Mouse (Mus musculus): ENCODE data around the gene Slit3.

Slit3 gene

GRCm38 (mm10) chr11:35660967-35661366 lies 539.9 kb downstream of the Slit3 start:
- DNase-seq: no peak

GRCm38 (mm10) chr11:35662945-35663344 lies 541.9 kb downstream of the Slit3 start:
- DNase-seq: no peak

- DNase-seq: no peak
Measured at GRCm38 (mm10) chr11:35663661-35664060, 542.6 kb downstream of the Slit3 start.

- DNase-seq: no peak
Measured at GRCm38 (mm10) chr11:35664991-35665390, 544.0 kb downstream of the Slit3 start.

- peak; percentile 8 for DNase-seq
Measured at GRCm38 (mm10) chr11:35667428-35667827, 546.4 kb downstream of the Slit3 start.

- no peak for DNase-seq
Measured at GRCm38 (mm10) chr11:35668138-35668537, 547.1 kb downstream of the Slit3 start.

- no peak for DNase-seq
Measured at GRCm38 (mm10) chr11:35668750-35669149, 547.7 kb downstream of the Slit3 start.

- no peak for DNase-seq
Measured at GRCm38 (mm10) chr11:35669536-35669935, 548.5 kb downstream of the Slit3 start.

- DNase-seq: no peak
Measured at GRCm38 (mm10) chr11:35670181-35670580, 549.2 kb downstream of the Slit3 start.

- DNase-seq: no peak
Measured at GRCm38 (mm10) chr11:35670746-35671145, 549.7 kb downstream of the Slit3 start.

- no peak for DNase-seq
Measured at GRCm38 (mm10) chr11:35673050-35673449, 552.0 kb downstream of the Slit3 start.

GRCm38 (mm10) chr11:35674242-35674641 lies 553.2 kb downstream of the Slit3 start:
- no peak for DNase-seq

- DNase-seq: no peak
Measured at GRCm38 (mm10) chr11:35676744-35677143, 555.7 kb downstream of the Slit3 start.

- DNase-seq: no peak
Measured at GRCm38 (mm10) chr11:35679976-35680375, 559.0 kb downstream of the Slit3 start.

GRCm38 (mm10) chr11:35687316-35687715 lies 566.3 kb downstream of the Slit3 start:
- no peak for DNase-seq

GRCm38 (mm10) chr11:35690515-35691281 lies 569.7 kb downstream of the Slit3 start:
- no peak for DNase-seq

- DNase-seq: peak; percentile 41
Measured at GRCm38 (mm10) chr11:35693136-35693535, 572.1 kb downstream of the Slit3 start.

GRCm38 (mm10) chr11:35693625-35694024 lies 572.6 kb downstream of the Slit3 start:
- no peak for DNase-seq

- no peak for DNase-seq
Measured at GRCm38 (mm10) chr11:35697476-35697875, 576.5 kb downstream of the Slit3 start.

- DNase-seq: no peak
Measured at GRCm38 (mm10) chr11:35698901-35699300, 577.9 kb downstream of the Slit3 start.

- DNase-seq: no peak
Measured at GRCm38 (mm10) chr11:35703471-35703870, 582.4 kb downstream of the Slit3 start.

- DNase-seq: no peak
Measured at GRCm38 (mm10) chr11:35704381-35704780, 583.4 kb downstream of the Slit3 start.

GRCm38 (mm10) chr11:35704927-35705326 lies 583.9 kb downstream of the Slit3 start:
- no peak for DNase-seq

GRCm38 (mm10) chr11:35707431-35707830 lies 586.4 kb downstream of the Slit3 start:
- DNase-seq: no peak

- no peak for DNase-seq
Measured at GRCm38 (mm10) chr11:35711314-35711713, 590.3 kb downstream of the Slit3 start.
